Mouse (Mus musculus): ENCODE measurements around the gene Usp10. TPM values are rescaled to one million over a fixed set of nuclear protein-coding genes. Genes with fewer than 3 reads are reported as not detected.

The Usp10 gene
- polyA plus RNA-seq, 1 experiment from 2014 or later: 40.3 TPM

DNA sequence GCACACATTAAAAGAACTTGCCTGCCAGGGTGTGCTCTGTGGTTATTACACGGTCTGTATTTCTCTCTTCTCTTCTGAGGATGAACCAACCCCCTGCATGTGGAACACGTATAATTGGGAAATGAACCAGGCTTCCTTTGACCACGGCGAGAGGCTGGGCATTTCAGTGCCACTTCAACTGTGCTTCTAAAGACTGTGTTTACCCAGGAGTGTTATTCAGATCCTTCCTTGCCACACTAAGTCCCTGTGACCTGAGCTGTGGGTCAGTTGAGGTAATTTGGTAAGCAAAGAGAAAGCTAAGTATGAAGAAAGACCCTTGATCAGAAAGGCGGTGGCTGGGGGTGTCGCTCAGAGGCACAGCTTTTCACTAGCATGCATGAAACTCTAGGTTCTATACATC, 28.9 kb upstream of the Usp10 start:
- no peaks in the 10 kb centered on the region for H3K4me1 ChIP-seq (ENCODE audit: insufficient read depth, low read depth, low read length)
- H3K27me3 ChIP-seq (replicated peaks; ENCODE audit: insufficient read depth, low read length): no peaks in the 10 kb centered on the region
- no peak overlapping the region for H3K4me2 ChIP-seq (replicated peaks; ENCODE audit: low read depth, low read length)
- DNase-seq (ENCODE audit: low spot score): peak; percentile 30
- 51% methylated on average over 6 of the region's 6 CpGs for WGBS
- no peak overlapping the region for H3K4me3 ChIP-seq (ENCODE audit: low read depth, low read length)
- H3K9ac ChIP-seq (replicated peaks; ENCODE audit: low read depth): no peak overlapping the region
- no peak overlapping the region for H3K27ac ChIP-seq (ENCODE audit: low read length)
- TF ChIP-seq EP300 (IDR thresholded peaks at IDR 0.05) (no peak), CTCF (IDR thresholded peaks at IDR 0.05) (no peak)
- H3K36me3 ChIP-seq (ENCODE audit: insufficient read depth, low read length): no peaks in the 10 kb centered on the region
- no peaks in the 10 kb centered on the region for H3K9me3 ChIP-seq (ENCODE audit: low read length)
- ATAC-seq: peak; percentile 33; the same call in 1 of the 2 replicates

DNA sequence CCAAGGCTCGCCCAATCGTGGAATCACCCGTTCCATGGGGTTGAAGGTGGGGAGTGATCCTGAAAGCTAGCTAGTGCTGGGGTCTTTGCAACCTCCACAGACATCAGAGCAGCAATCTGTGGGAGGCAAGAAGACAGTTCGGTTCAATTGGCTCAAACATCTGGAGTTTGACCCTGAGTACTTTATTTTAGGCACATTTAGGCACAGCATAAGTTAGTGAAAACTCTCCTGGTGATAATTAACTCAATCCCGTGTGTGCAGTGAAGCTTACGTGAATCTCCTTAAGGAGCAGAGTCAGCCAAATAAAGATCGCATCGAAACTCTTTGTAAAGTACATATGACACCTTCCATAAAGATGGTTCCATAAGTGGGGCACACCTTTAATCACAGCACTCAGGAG, 28.2 kb upstream of the Usp10 start:
- H3K9me3 ChIP-seq (ENCODE audit: low read length): no peaks in the 10 kb centered on the region
- H3K4me1 ChIP-seq (ENCODE audit: insufficient read depth, low read depth, low read length): no peaks in the 10 kb centered on the region
- H3K4me2 ChIP-seq (replicated peaks; ENCODE audit: low read depth, low read length): no peak overlapping the region
- H3K36me3 ChIP-seq (ENCODE audit: insufficient read depth, low read length): no peaks in the 10 kb centered on the region
- no peak for DNase-seq (ENCODE audit: low spot score)
- 75% methylated on average over 8 of the region's 8 CpGs for WGBS
- H3K9ac ChIP-seq (replicated peaks; ENCODE audit: low read depth): no peak overlapping the region
- H3K27me3 ChIP-seq (replicated peaks; ENCODE audit: insufficient read depth, low read length): no peaks in the 10 kb centered on the region
- no peak for ATAC-seq
- H3K27ac ChIP-seq (ENCODE audit: low read length): no peak overlapping the region
- no peak overlapping the region for H3K4me3 ChIP-seq (ENCODE audit: low read depth, low read length)
- TF ChIP-seq EP300 (IDR thresholded peaks at IDR 0.05): no peak
- no peak for TF ChIP-seq CTCF (IDR thresholded peaks at IDR 0.05)

DNA sequence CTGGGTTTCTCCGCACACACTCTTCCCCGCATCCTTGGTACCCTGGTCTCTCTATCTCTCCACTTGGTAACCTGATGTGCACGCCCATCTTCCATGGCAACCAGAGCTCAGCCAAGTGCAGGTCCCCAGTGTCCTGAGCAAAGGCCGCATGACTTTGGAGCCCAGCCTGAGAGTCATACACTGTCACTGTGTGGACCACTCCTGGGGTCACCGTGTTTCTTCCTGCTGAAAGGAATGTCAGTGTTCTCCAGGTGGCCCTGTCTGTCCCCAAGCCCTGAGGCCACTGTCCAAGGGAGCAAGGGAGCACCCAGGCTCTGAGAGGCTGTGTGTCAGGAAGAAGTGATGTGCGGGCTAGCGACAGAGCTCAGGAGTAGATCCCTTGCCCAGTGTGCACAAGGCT, 26.9 kb upstream of the Usp10 start:
- H3K36me3 ChIP-seq (ENCODE audit: insufficient read depth, low read length): no peaks in the 10 kb centered on the region
- H3K9ac ChIP-seq (replicated peaks; ENCODE audit: low read depth): no peak overlapping the region
- 89% methylated on average over 7 of the region's 7 CpGs for WGBS
- no peak for DNase-seq (ENCODE audit: low spot score)
- H3K4me3 ChIP-seq (ENCODE audit: low read depth, low read length): no peak overlapping the region
- H3K4me2 ChIP-seq (replicated peaks; ENCODE audit: low read depth, low read length): no peak overlapping the region
- H3K4me1 ChIP-seq (ENCODE audit: insufficient read depth, low read depth, low read length): no peaks in the 10 kb centered on the region
- ATAC-seq: no peak
- H3K27me3 ChIP-seq (replicated peaks; ENCODE audit: insufficient read depth, low read length): no peaks in the 10 kb centered on the region
- H3K27ac ChIP-seq (ENCODE audit: low read length): no peak overlapping the region
- TF ChIP-seq EP300 (IDR thresholded peaks at IDR 0.05) (no peak), CTCF (IDR thresholded peaks at IDR 0.05) (no peak)
- no peaks in the 10 kb centered on the region for H3K9me3 ChIP-seq (ENCODE audit: low read length)

DNA sequence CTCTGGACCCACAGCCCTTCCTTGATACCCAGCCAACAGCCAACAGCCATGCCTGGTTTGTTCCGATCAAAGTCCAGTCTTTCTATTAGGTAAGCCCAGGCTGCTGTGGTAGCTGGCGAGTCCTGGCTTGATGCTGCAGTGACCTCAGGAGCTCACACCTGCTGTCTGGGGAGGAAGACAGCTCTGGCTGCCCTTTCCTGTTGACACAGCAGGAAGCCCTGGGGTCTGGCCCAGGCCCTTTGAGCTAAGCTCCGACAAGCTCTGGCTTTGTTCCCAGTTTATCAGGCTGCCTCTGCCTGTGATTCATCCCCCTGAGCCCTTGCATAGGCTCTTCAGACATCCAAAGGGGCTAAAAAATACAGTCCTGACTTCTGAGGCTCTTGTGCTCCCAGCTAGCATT, 24.5 kb upstream of the Usp10 start:
- no peak overlapping the region for H3K9ac ChIP-seq (replicated peaks; ENCODE audit: low read depth)
- no peak overlapping the region for H3K27ac ChIP-seq (ENCODE audit: low read length)
- peak; percentile 76 for DNase-seq (ENCODE audit: low spot score)
- no peak overlapping the region for H3K4me2 ChIP-seq (replicated peaks; ENCODE audit: low read depth, low read length)
- H3K27me3 ChIP-seq (replicated peaks; ENCODE audit: insufficient read depth, low read length): no peaks in the 10 kb centered on the region
- WGBS: 16% methylated on average over 3 of the region's 3 CpGs
- TF ChIP-seq EP300 (IDR thresholded peaks at IDR 0.05) (no peak), CTCF (IDR thresholded peaks at IDR 0.05) (no peak)
- no peaks in the 10 kb centered on the region for H3K4me1 ChIP-seq (ENCODE audit: insufficient read depth, low read depth, low read length)
- ATAC-seq: peak; percentile 77
- no peak overlapping the region for H3K4me3 ChIP-seq (ENCODE audit: low read depth, low read length)
- H3K9me3 ChIP-seq (ENCODE audit: low read length): no peaks in the 10 kb centered on the region
- H3K36me3 ChIP-seq (ENCODE audit: insufficient read depth, low read length): no peaks in the 10 kb centered on the region

DNA sequence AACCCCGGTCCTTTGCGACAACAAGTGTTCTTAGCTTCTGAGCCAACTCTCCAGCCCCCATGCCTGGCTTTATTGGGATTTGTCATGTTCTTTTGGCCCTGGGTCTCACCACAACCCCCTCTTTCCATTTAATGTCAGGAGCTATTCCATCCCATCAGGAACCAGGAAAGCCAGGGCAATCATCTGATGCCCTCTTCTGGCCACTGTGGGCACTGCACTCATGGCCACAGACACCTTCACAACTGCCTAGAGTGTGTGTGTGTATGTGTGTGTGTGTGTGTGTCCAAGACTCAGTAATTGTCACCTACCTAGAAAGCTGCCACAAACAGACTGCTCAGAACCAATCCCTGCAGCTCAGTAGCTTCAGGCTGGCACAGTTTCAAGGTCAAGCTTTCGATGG, 23.0 kb upstream of the Usp10 start:
- DNase-seq (ENCODE audit: low spot score) (no peak), ATAC-seq (no peak)
- Histone ChIP-seq H3K9ac (replicated peaks; ENCODE audit: low read depth) (no peak overlapping the region), H3K4me3 (ENCODE audit: low read depth, low read length) (no peak overlapping the region), H3K4me2 (replicated peaks; ENCODE audit: low read depth, low read length) (no peak overlapping the region), H3K36me3 (ENCODE audit: insufficient read depth, low read length) (no peaks in the 10 kb centered on the region), H3K27me3 (replicated peaks; ENCODE audit: insufficient read depth, low read length) (no peaks in the 10 kb centered on the region), H3K9me3 (ENCODE audit: low read length) (no peaks in the 10 kb centered on the region), H3K27ac (ENCODE audit: low read length) (no peak overlapping the region), H3K4me1 (ENCODE audit: insufficient read depth, low read depth, low read length) (no peaks in the 10 kb centered on the region)
- WGBS: 83% methylated on average over 3 of the region's 3 CpGs
- TF ChIP-seq CTCF (IDR thresholded peaks at IDR 0.05) (peak; percentile 85), EP300 (IDR thresholded peaks at IDR 0.05) (no peak)

DNA sequence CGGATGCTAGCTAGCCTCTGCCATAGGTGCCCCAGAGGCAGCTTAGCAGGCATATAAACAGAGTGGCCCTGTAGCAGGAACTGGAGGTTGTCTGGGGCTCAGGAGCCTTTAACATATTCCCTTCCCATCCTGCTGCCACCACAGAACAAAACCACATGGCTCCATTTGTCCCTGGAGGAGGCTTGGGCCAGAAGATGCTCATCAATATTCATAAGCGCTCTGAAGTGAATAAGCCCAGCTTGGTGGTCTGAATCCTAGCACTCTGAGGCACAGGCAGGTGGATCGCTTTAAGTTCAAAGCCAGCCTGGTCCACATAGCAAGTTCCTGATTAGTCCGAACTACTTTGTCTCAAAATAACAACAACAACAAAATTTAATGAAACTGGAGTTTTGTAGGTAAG, 22.1 kb upstream of the Usp10 start:
- WGBS: 75% methylated on average over 4 of the region's 4 CpGs
- Histone ChIP-seq H3K27me3 (replicated peaks; ENCODE audit: insufficient read depth, low read length) (no peaks in the 10 kb centered on the region), H3K4me2 (replicated peaks; ENCODE audit: low read depth, low read length) (no peak overlapping the region), H3K36me3 (ENCODE audit: insufficient read depth, low read length) (no peaks in the 10 kb centered on the region), H3K4me1 (ENCODE audit: insufficient read depth, low read depth, low read length) (no peaks in the 10 kb centered on the region), H3K4me3 (ENCODE audit: low read depth, low read length) (no peak overlapping the region), H3K9ac (replicated peaks; ENCODE audit: low read depth) (no peak overlapping the region), H3K27ac (ENCODE audit: low read length) (no peak overlapping the region), H3K9me3 (ENCODE audit: low read length) (no peaks in the 10 kb centered on the region)
- ATAC-seq (no peak), DNase-seq (ENCODE audit: low spot score) (no peak)
- TF ChIP-seq EP300 (IDR thresholded peaks at IDR 0.05) (no peak), CTCF (IDR thresholded peaks at IDR 0.05) (no peak)

DNA sequence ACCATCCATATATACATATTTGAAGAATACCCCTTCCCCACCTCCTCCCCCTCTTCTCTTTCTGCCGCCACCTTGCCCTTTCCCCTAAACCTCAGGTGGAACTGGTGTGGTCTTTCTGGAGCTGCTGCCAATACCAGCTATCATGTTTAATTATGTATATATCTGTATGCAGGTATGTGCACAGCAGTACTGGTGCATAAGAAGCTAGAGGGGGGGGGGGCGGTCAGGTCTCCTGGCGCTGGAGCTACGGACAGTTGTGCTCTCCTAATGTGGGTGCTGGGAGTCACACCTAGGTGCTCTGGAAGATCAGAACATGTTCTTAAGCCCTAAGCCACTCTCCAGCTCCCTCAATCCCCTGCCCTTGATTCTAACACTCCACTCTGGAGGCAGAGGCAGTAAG, 13.1 kb upstream of the Usp10 start:
- ATAC-seq: no peak
- H3K9ac ChIP-seq (replicated peaks; ENCODE audit: low read depth): no peak overlapping the region
- TF ChIP-seq EP300 (IDR thresholded peaks at IDR 0.05) (no peak), CTCF (IDR thresholded peaks at IDR 0.05) (no peak)
- no peaks in the 10 kb centered on the region for H3K27me3 ChIP-seq (replicated peaks; ENCODE audit: insufficient read depth, low read length)
- no peak for DNase-seq (ENCODE audit: low spot score)
- no peak overlapping the region for H3K27ac ChIP-seq (ENCODE audit: low read length)
- WGBS: 73% methylated on average over 4 of the region's 4 CpGs
- no peak overlapping the region for H3K4me3 ChIP-seq (ENCODE audit: low read depth, low read length)
- no peaks in the 10 kb centered on the region for H3K4me1 ChIP-seq (ENCODE audit: insufficient read depth, low read depth, low read length)
- H3K9me3 ChIP-seq (ENCODE audit: low read length): no peaks in the 10 kb centered on the region
- no peak overlapping the region for H3K4me2 ChIP-seq (replicated peaks; ENCODE audit: low read depth, low read length)
- H3K36me3 ChIP-seq (ENCODE audit: insufficient read depth, low read length): no peaks in the 10 kb centered on the region

Data from lung, postnatal 0 days (tissue).